Mouse (Mus musculus) stomach, postnatal 0 days (tissue): Measurements from ENCODE around the gene Cdipt. TPM values are rescaled to one million over a fixed set of nuclear protein-coding genes. Genes with fewer than 3 reads are reported as not detected.

Source experiments
- ATAC-seq: fragments of 200-750 bp; cut with Nextera tagmentation; 2 replicates; pipeline ENCODE4 v1.8.0; 2017; ENCODE audit not compliant: low FRiP score, low TSS enrichment
- DNase-seq: peaks from one replicate; pipeline ENCODE4 v3.0.0-alpha.2; 2016; ENCODE audit warnings: low spot score
- H3K27ac ChIP-seq: fragments of 300-500 bp; sonication (generic); replicated peaks from 2 replicates; pipeline ENCODE4 v1.5.1; 2014; ENCODE audit warnings: mild to moderate bottlenecking, control low read depth
- H3K27me3 ChIP-seq: fragments of 300-500 bp; sonication (generic); 2 replicates; pipeline ENCODE4 v1.6.1; 2014; ENCODE audit warnings: low read length; ENCODE audit not compliant: control insufficient read depth, insufficient read depth
- H3K36me3 ChIP-seq: fragments of 300-500 bp; sonication (generic); 2 replicates; pipeline ENCODE4 v1.6.1; 2014; ENCODE audit warnings: low read length, mixed read lengths; ENCODE audit not compliant: control insufficient read depth, insufficient read depth
- H3K4me1 ChIP-seq: fragments of 300-500 bp; sonication (generic); replicated peaks from 2 replicates; pipeline ENCODE4 v1.6.1; 2014; ENCODE audit warnings: antibody characterized with exemption; ENCODE audit not compliant: control insufficient read depth, insufficient read depth
- H3K4me2 ChIP-seq: fragments of 300-500 bp; sonication (generic); replicated peaks from 2 replicates; pipeline ENCODE4 v1.6.1; 2014; ENCODE audit warnings: low read depth, mild to moderate bottlenecking, control low read depth, moderate library complexity
- H3K4me3 ChIP-seq: fragments of 300-500 bp; sonication (generic); 2 replicates; pipeline ENCODE4 v1.5.1; 2014; ENCODE audit warnings: low read depth, low read length, control low read depth
- H3K9ac ChIP-seq: fragments of 300-500 bp; sonication (generic); 2 replicates; pipeline ENCODE4 v1.6.1; 2014; ENCODE audit warnings: mild to moderate bottlenecking, low read length, control low read depth, mixed read lengths
- H3K9me3 ChIP-seq: fragments of 300-500 bp; sonication (generic); 2 replicates; pipeline ENCODE4 v1.6.1; 2016; ENCODE audit warnings: low read length; ENCODE audit not compliant: control insufficient read depth
- CTCF ChIP-seq: IDR thresholded peaks from 2 replicates; pipeline ENCODE4 v1.5.1; 2016; ENCODE audit warnings: antibody characterized with exemption, low read depth, mild to moderate bottlenecking, moderate library complexity
- EP300 ChIP-seq: optimal IDR thresholded peaks from 2 replicates; pipeline ENCODE3; 2016; ENCODE audit warnings: antibody characterized with exemption
- WGBS: fragments of 180-500 bp; shearing (Covaris S2); extraction: QIAGEN DNeasy Blood & Tissue Kit; methylation state at CpG from one replicate; pipeline ENCODE4 v1.1.7; 2014; 5-methylcytosine and 5-hydroxymethylcytosine counted together
- polyA plus RNA-seq: library from polyadenylated mRNA; unstranded; fragments of >200 nt; fragmentation: Nextera tagmentation; extraction: Ambion mirVana; gene quantifications from 2 replicates; pipeline ENCODE4 v1.2.1, GENCODE M21; 2015

The Cdipt gene
- polyA plus RNA-seq, 1 experiment from 2014 or later: 80.4 TPM

GRCm38 (mm10) chr7:127025556-127026160, 49.9 kb downstream of the Cdipt start:
- Histone ChIP-seq H3K36me3 (peaks cover 3% of the 10 kb centered on the region; the same call in 1 of the 2 replicates), H3K4me2 (peak overlapping the region; percentile 96), H3K27ac (peak overlapping the region; percentile 96), H3K9ac (peak overlapping the region; percentile 87), H3K4me1 (peaks cover 11% of the 10 kb centered on the region), H3K4me3 (peak overlapping the region; percentile 84), H3K27me3 (no peaks in the 10 kb centered on the region), H3K9me3 (no peaks in the 10 kb centered on the region)
- DNase-seq (peak; percentile 62), ATAC-seq (peak; percentile 0; the same call in 1 of the 2 replicates)
- WGBS: under 1% methylated on average over 56 of the region's 65 CpGs
- TF ChIP-seq CTCF: no peak
- no peak for TF ChIP-seq EP300

- H3K4me1 ChIP-seq: peaks cover 11% of the 10 kb centered on the region
- H3K27ac ChIP-seq: peak overlapping the region; percentile 96
- peak overlapping the region; percentile 96 for H3K4me2 ChIP-seq
- no peaks in the 10 kb centered on the region for H3K9me3 ChIP-seq
- ATAC-seq: peak; percentile 29
- peak; percentile 69 for DNase-seq
- H3K27me3 ChIP-seq: no peaks in the 10 kb centered on the region
- 1% methylated on average over 20 of the region's 48 CpGs for WGBS
- H3K36me3 ChIP-seq: peaks cover 4% of the 10 kb centered on the region; the same call in 1 of the 2 replicates
- TF ChIP-seq EP300: no peak
- peak; percentile 15; the same call in 1 of the 2 replicates for TF ChIP-seq CTCF
- peak overlapping the region; percentile 87 for H3K9ac ChIP-seq
- H3K4me3 ChIP-seq: peak overlapping the region; percentile 84
Observed at GRCm38 (mm10) chr7:127026161-127026600, 50.5 kb downstream of the Cdipt start.

GRCm38 (mm10) chr7:127026616-127026983, 50.9 kb downstream of the Cdipt start:
- Histone ChIP-seq H3K4me1 (peaks cover 11% of the 10 kb centered on the region), H3K27me3 (no peaks in the 10 kb centered on the region), H3K27ac (peak overlapping the region; percentile 96), H3K4me2 (peak overlapping the region; percentile 96), H3K4me3 (peak overlapping the region; percentile 84), H3K36me3 (peaks cover 6% of the 10 kb centered on the region; the same call in 1 of the 2 replicates), H3K9ac (peak overlapping the region; percentile 87), H3K9me3 (no peaks in the 10 kb centered on the region)
- peak; percentile 6; the same call in 1 of the 2 replicates for ATAC-seq
- DNase-seq: no peak
- WGBS: 0% methylated on average over 2 of the region's 48 CpGs
- TF ChIP-seq CTCF (no peak), EP300 (no peak)

GRCm38 (mm10) chr7:127026984-127027726, 51.4 kb downstream of the Cdipt start, which contains the start of gene Maz:
TSS of gene Maz (minus strand) at chr7:127027037.
- H3K27ac ChIP-seq: peak within 1 kb of the TSS; percentile 96
- peaks cover 11% of the 10 kb centered on the region for H3K4me1 ChIP-seq
- peaks cover 6% of the 10 kb centered on the region; the same call in 1 of the 2 replicates for H3K36me3 ChIP-seq
- peak within 1 kb of the TSS; percentile 84 for H3K4me3 ChIP-seq
- H3K27me3 ChIP-seq: no peaks in the 10 kb centered on the region
- peak; percentile 86 for ATAC-seq
- under 1% methylated on average over 29 of the region's 63 CpGs for WGBS
- H3K4me2 ChIP-seq: peak within 1 kb of the TSS; percentile 96
- no peaks in the 10 kb centered on the region for H3K9me3 ChIP-seq
- peak within 1 kb of the TSS; percentile 87 for H3K9ac ChIP-seq
- peak; percentile 98 for DNase-seq
- TF ChIP-seq CTCF: no peak
- TF ChIP-seq EP300: peak; percentile 90

GRCm38 (mm10) chr7:127027885-127028284, 52.2 kb downstream of the Cdipt start:
- no peak for ATAC-seq

More at GRCm38 (mm10) chr7:127027885-127028284, 52.2 kb downstream of the Cdipt start:
- no peaks in the 10 kb centered on the region for H3K27me3 ChIP-seq
- TF ChIP-seq EP300: no peak
- 49% methylated on average over 8 of the region's 8 CpGs for WGBS
- H3K4me1 ChIP-seq: peaks cover 11% of the 10 kb centered on the region
- H3K9me3 ChIP-seq: no peaks in the 10 kb centered on the region
- peak overlapping the region; percentile 96 for H3K27ac ChIP-seq
- peak overlapping the region; percentile 84 for H3K4me3 ChIP-seq
- DNase-seq: no peak
- peaks cover 5% of the 10 kb centered on the region; the same call in 1 of the 2 replicates for H3K36me3 ChIP-seq
- peak overlapping the region; percentile 96 for H3K4me2 ChIP-seq
- peak overlapping the region; percentile 70 for H3K9ac ChIP-seq

Other genes starting within 250 kb of the Cdipt start
- gene Mapk3, start 216.3 kb upstream of the Cdipt start, polyA plus RNA-seq: 114 and 116 TPM in 2 replicates
- 51.3 and 53.1 TPM in 2 replicates for gene Gdpd3, start 209.6 kb upstream of the Cdipt start, polyA plus RNA-seq
- gene Ypel3, start 199.0 kb upstream of the Cdipt start, polyA plus RNA-seq: 86.0 and 102 TPM in 2 replicates
- 0.08 and 0.18 TPM in 2 replicates for gene Tbx6, start 194.4 kb upstream of the Cdipt start, polyA plus RNA-seq
- gene Ppp4c, start 183.4 kb upstream of the Cdipt start, polyA plus RNA-seq: 118 and 122 TPM in 2 replicates
- 0.57 and 0.59 TPM in 2 replicates for gene Fam57b, start 178.2 kb upstream of the Cdipt start, polyA plus RNA-seq
- gene 4930451I11Rik, start 144.3 kb upstream of the Cdipt start, polyA plus RNA-seq: not detected in 2 replicates
- 0.15 and 0.41 TPM in 2 replicates for gene Doc2a, start 128.5 kb upstream of the Cdipt start, polyA plus RNA-seq
- 5.7 and 7.6 TPM in 2 replicates for gene Hirip3, start 113.9 kb upstream of the Cdipt start, polyA plus RNA-seq
- 31.0 and 34.4 TPM in 2 replicates for gene Ino80e, start 113.5 kb upstream of the Cdipt start, polyA plus RNA-seq
- 13.9 TPM in 2 replicates for gene Taok2, start 91.2 kb upstream of the Cdipt start, polyA plus RNA-seq
- gene Tmem219, start 53.0 kb upstream of the Cdipt start, polyA plus RNA-seq: 32.9 and 36.3 TPM in 2 replicates
- gene Kctd13, start 47.0 kb upstream of the Cdipt start, polyA plus RNA-seq: 9.7 and 10.2 TPM in 2 replicates
- 0.28 and 0.40 TPM in 2 replicates for gene Asphd1, start 26.3 kb upstream of the Cdipt start, polyA plus RNA-seq
- 1.5 and 1.6 TPM in 2 replicates for gene Sez6l2, start 25.4 kb upstream of the Cdipt start, polyA plus RNA-seq
- 1.5 and 1.7 TPM in 2 replicates for gene Cdiptos, start 184 bp downstream of the Cdipt start, polyA plus RNA-seq
- 49.5 and 50.0 TPM in 2 replicates for gene Mvp, start 38.7 kb downstream of the Cdipt start, polyA plus RNA-seq
- 0.42 TPM in 1 of 2 replicates, not detected in the other for gene Pagr1b, start 40.6 kb downstream of the Cdipt start, polyA plus RNA-seq
- 8.7 and 25.1 TPM in 2 replicates for gene Pagr1a, start 41.4 kb downstream of the Cdipt start, polyA plus RNA-seq
- 12.0 and 27.5 TPM in 2 replicates for gene Gm42742, start 45.2 kb downstream of the Cdipt start, polyA plus RNA-seq
- 1.7 and 2.9 TPM in 2 replicates for gene Prrt2, start 45.3 kb downstream of the Cdipt start, polyA plus RNA-seq
- 21.3 and 25.5 TPM in 2 replicates for gene Maz, start 51.1 kb downstream of the Cdipt start, polyA plus RNA-seq
- gene Kif22, start 66.6 kb downstream of the Cdipt start, polyA plus RNA-seq: 20.8 and 24.4 TPM in 2 replicates
- gene Zg16, start 111.4 kb downstream of the Cdipt start, polyA plus RNA-seq: 1.8 and 2.0 TPM in 2 replicates
- gene AI467606, start 115.4 kb downstream of the Cdipt start, polyA plus RNA-seq: 4.0 and 4.1 TPM in 2 replicates
- gene Qprt, start 146.3 kb downstream of the Cdipt start, polyA plus RNA-seq: 0.89 and 1.4 TPM in 2 replicates
- 0.21 and 0.22 TPM in 2 replicates for gene Spn, start 161.9 kb downstream of the Cdipt start, polyA plus RNA-seq
- 22.8 and 25.2 TPM in 2 replicates for gene Cd2bp2, start 220.1 kb downstream of the Cdipt start, polyA plus RNA-seq
- 11.7 and 12.1 TPM in 2 replicates for gene Tbc1d10b, start 232.6 kb downstream of the Cdipt start, polyA plus RNA-seq
- gene Mylpf, start 233.0 kb downstream of the Cdipt start, polyA plus RNA-seq: 11.7 and 15.9 TPM in 2 replicates